Mouse (Mus musculus): Measurements from ENCODE around the gene Ap4s1. TPM values are rescaled to one million over a fixed set of nuclear protein-coding genes. Genes with fewer than 3 reads are reported as not detected.

Ap4s1 gene
- polyA plus RNA-seq, 1 experiment from 2014 or later: 27.3 TPM

Other genes starting within 250 kb of the Ap4s1 start
- 10.6 and 12.4 TPM in 2 replicates for gene Coch, start 97.7 kb upstream of the Ap4s1 start, polyA plus RNA-seq (2015; fragmentation: Nextera tagmentation; extraction: Ambion mirVana)
- 49.7 and 53.3 TPM in 2 replicates for gene Strn3, start 864 bp downstream of the Ap4s1 start, polyA plus RNA-seq (2015; fragmentation: Nextera tagmentation; extraction: Ambion mirVana)
- 39.8 and 40.7 TPM in 2 replicates for gene Hectd1, start 138.5 kb downstream of the Ap4s1 start, polyA plus RNA-seq (2015; fragmentation: Nextera tagmentation; extraction: Ambion mirVana)